Mouse (Mus musculus): ENCODE measurements around the gene Tesk1. TPM values are rescaled to one million over a fixed set of nuclear protein-coding genes. Genes with fewer than 3 reads are reported as not detected.

The Tesk1 gene
- total and polyA plus RNA-seq, 3 experiments = 1.9 to 6.0 (median 4.5) TPM

DNA sequence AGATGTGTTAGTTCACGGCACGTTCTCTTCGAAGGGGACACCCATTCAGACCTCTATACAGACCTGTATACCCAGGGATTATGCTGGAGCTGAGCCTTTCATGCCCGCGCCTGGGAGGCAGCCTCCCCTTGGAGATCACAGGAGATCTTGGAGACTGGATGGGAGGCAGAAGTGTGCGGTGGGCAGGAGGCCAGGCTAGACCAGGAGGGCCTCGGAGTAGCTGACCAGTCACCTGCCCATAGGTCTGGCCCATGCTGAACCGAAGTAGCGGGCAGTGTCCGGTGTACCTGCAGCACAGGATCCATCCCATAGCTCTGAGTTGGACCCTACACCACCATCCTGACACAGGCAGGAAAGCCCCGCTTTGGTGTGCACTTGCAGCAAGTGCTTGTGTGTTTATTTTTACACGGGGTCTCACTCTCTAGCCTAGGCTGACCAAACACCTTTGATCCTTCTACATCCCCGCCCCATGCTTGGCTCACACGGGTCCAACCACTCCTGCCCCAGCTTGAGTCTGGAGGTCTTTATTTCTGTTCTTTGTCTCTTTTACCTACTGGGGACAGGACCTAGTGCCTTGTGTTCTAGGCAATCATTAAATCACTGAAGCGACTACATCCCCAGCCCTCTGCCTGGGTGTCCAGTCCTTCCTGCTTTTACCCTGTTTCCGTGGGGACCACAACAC, 13.4 kb upstream of the Tesk1 start:
- Histone ChIP-seq H3K79me2 (replicated peaks; ENCODE audit: control insufficient read depth, extremely low read depth, insufficient read depth, poor library complexity, severe bottlenecking) (no peaks in the 10 kb centered on the region), H3K4me3 (replicated peaks in 1 of 3; ENCODE audit: low read depth in 2 of 3, low read length in 2 of 3, poor library complexity in 1 of 3) (no peak overlapping the region), H3K9me3 (replicated peaks; ENCODE audit: low read length) (no peaks in the 10 kb centered on the region), H3K9ac (ENCODE audit: insufficient read depth, low read depth) (no peak overlapping the region), H3K27ac (ENCODE audit: insufficient read depth, low read depth) (no peak overlapping the region), H3K36me3 (replicated peaks in 1 of 2; ENCODE audit: control insufficient read depth in 1 of 2, insufficient read depth in 1 of 2, low read length in 1 of 2) (no peaks in the 10 kb centered on the region), H3K4me2 (ENCODE audit: insufficient read depth, low read depth, poor library complexity, severe bottlenecking) (no peak overlapping the region), H3K27me3 (replicated peaks) (peaks cover 68% of the 10 kb centered on the region), H3K4me1 (ENCODE audit: control insufficient read depth in 1 of 2, insufficient read depth in 2 of 2) (peaks cover 0 to 26% of the 10 kb centered on the region in 2 experiments; a peak in 2 of 4 replicates)
- TF ChIP-seq NELFE (IDR thresholded peaks at IDR 0.05; ENCODE audit: low read depth, low read length) = no peak
- TF ChIP-seq MAX (IDR thresholded peaks at IDR 0.05; ENCODE audit: low read length) = no peak
- no peak for TF ChIP-seq NRF1 (IDR thresholded peaks at IDR 0.05; ENCODE audit: low read depth, low read length)
- no peak for TF ChIP-seq USF1 (IDR thresholded peaks at IDR 0.05; ENCODE audit: low read depth, low read length)
- no peak for TF ChIP-seq SIN3A (IDR thresholded peaks at IDR 0.05; ENCODE audit: low read length)
- no peak for TF ChIP-seq ZNF384 (IDR thresholded peaks at IDR 0.05; ENCODE audit: low read depth, low read length)
- no peak for TF ChIP-seq BHLHE40 (IDR thresholded peaks at IDR 0.05; ENCODE audit: low read depth, low read length)
- DNase-seq (ENCODE audit: extremely low read depth) = no peak
- in situ Hi-C loops (cut with MboI; ENCODE audit: low pct_ligation_motif_present, low pct_unique_long_range_greater_than_20kb, low sequenced_read_pairs) = no loop called here
- dilution Hi-C loops (cut with MboI; ENCODE audit: extremely low pct_ligation_motif_present, extremely low pct_unique_long_range_greater_than_20kb, low sequenced_read_pairs) = no loop called here

DNA sequence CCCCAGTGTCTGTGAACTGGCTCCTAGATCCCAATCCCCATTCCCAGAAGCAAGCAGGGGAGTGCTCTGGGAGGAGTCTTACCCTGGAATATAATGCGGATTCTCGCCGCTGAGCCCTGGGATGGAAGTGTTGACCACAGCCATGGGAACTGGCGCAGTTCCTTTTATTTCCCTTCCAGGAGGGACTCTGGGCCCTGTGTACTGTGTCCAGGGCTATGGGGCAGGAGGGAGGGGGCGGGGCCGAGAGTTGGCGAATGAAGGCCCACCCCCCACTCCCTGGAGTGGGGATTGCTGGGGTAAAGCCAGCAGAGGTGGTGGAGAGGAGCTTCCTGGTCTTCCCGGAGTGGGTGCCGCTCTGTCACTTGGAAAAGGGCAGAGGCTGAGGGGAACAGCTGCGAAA, 12.8 kb upstream of the Tesk1 start, which contains the start of gene Fam166b:
Fam166b (minus strand) TSS at position 189 of the 400 bp plus-strand sequence.
- peaks cover 63% of the 10 kb centered on the region for H3K27me3 ChIP-seq (replicated peaks)

DNA sequence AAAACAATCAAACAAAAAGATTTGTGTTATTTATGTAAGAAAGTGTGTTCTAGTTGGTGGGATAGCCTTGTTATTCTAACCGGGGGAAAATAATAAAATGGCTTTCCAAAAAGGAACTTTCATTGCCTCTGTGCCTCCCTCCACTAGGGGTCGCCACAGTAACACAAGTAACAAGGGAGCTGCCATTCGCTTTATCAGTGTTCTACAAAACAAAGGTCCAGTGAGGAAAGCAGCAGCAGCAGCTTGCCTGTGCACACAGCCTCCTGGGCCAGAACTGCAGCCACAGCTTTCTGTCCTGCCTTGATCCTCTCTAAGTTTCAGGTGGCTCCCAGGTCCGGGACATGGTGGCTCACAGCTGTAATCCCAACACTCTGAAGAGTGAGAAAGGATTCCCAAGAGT, 10.0 kb upstream of the Tesk1 start:
- no peak overlapping the region for H3K4me3 ChIP-seq (replicated peaks in 1 of 3; ENCODE audit: low read depth in 2 of 3, low read length in 2 of 3, poor library complexity in 1 of 3)
- no peak overlapping the region for H3K9ac ChIP-seq (ENCODE audit: insufficient read depth, low read depth)
- no peak overlapping the region for H3K4me2 ChIP-seq (ENCODE audit: insufficient read depth, low read depth, poor library complexity, severe bottlenecking)
- H3K36me3 ChIP-seq (replicated peaks in 1 of 2; ENCODE audit: control insufficient read depth in 1 of 2, insufficient read depth in 1 of 2, low read length in 1 of 2) = no peaks in the 10 kb centered on the region
- no peaks in the 10 kb centered on the region for H3K79me2 ChIP-seq (replicated peaks; ENCODE audit: control insufficient read depth, extremely low read depth, insufficient read depth, poor library complexity, severe bottlenecking)
- in situ Hi-C loops (cut with MboI; ENCODE audit: low pct_ligation_motif_present, low pct_unique_long_range_greater_than_20kb, low sequenced_read_pairs) (no loop called here), dilution Hi-C loops (cut with MboI; ENCODE audit: extremely low pct_ligation_motif_present, extremely low pct_unique_long_range_greater_than_20kb, low sequenced_read_pairs) (no loop called here)
- TF ChIP-seq RAD21 (IDR thresholded peaks at IDR 0.05; ENCODE audit: low read depth, low read length) (peak; percentile 96), MAZ (IDR thresholded peaks at IDR 0.05; ENCODE audit: low read depth, low read length) (no peak), NRF1 (IDR thresholded peaks at IDR 0.05; ENCODE audit: low read depth, low read length) (0 out of 2 replicates have a peak, but pooled peaks have one; percentile 11), CTCF (conservative IDR thresholded peaks at IDR 0.05 in 1 of 2, IDR thresholded peaks at IDR 0.05 in 1 of 2; ENCODE audit: low read depth in 2 of 2, low read length in 2 of 2) (peak; percentile 81 to 97), SMC3 (IDR thresholded peaks at IDR 0.05; ENCODE audit: low read depth, low read length) (peak; percentile 83), SIN3A (IDR thresholded peaks at IDR 0.05; ENCODE audit: low read length) (no peak), ZC3H11A (IDR thresholded peaks at IDR 0.05; ENCODE audit: low read depth, low read length) (peak; percentile 43; the same call in 1 of the 2 replicates)
- no peak overlapping the region for H3K27ac ChIP-seq (ENCODE audit: insufficient read depth, low read depth)
- peaks cover 36% of the 10 kb centered on the region for H3K27me3 ChIP-seq (replicated peaks)
- DNase-seq (ENCODE audit: extremely low read depth) = peak; percentile 88
- H3K9me3 ChIP-seq (replicated peaks; ENCODE audit: low read length) = no peaks in the 10 kb centered on the region
- H3K4me1 ChIP-seq (ENCODE audit: control insufficient read depth in 1 of 2, insufficient read depth in 2 of 2) = peaks cover 0 to 15% of the 10 kb centered on the region in 2 experiments; a peak in 2 of 4 replicates

More for the DNA sequence above, 12.8 kb upstream of the Tesk1 start, which contains the start of gene Fam166b:
- H3K9ac ChIP-seq (ENCODE audit: insufficient read depth, low read depth) = no peak within 1 kb of the TSS
- TF ChIP-seq MYC (IDR thresholded peaks at IDR 0.05; ENCODE audit: low read depth, low read length) = no peak
- H3K36me3 ChIP-seq (replicated peaks in 1 of 2; ENCODE audit: control insufficient read depth in 1 of 2, insufficient read depth in 1 of 2, low read length in 1 of 2) = no peaks in the 10 kb centered on the region
- no peaks in the 10 kb centered on the region for H3K79me2 ChIP-seq (replicated peaks; ENCODE audit: control insufficient read depth, extremely low read depth, insufficient read depth, poor library complexity, severe bottlenecking)
- H3K27ac ChIP-seq (ENCODE audit: insufficient read depth, low read depth) = no peak within 1 kb of the TSS
- H3K4me1 ChIP-seq (ENCODE audit: control insufficient read depth in 1 of 2, insufficient read depth in 2 of 2) = peaks cover 0 to 30% of the 10 kb centered on the region in 2 experiments; a peak in 2 of 4 replicates
- dilution Hi-C loops (cut with MboI; ENCODE audit: extremely low pct_ligation_motif_present, extremely low pct_unique_long_range_greater_than_20kb, low sequenced_read_pairs) = no loop called here
- H3K4me2 ChIP-seq (ENCODE audit: insufficient read depth, low read depth, poor library complexity, severe bottlenecking) = no peak within 1 kb of the TSS
- no peak within 1 kb of the TSS for H3K4me3 ChIP-seq (replicated peaks in 1 of 3; ENCODE audit: low read depth in 2 of 3, low read length in 2 of 3, poor library complexity in 1 of 3)
- in situ Hi-C loops (cut with MboI; ENCODE audit: low pct_ligation_motif_present, low pct_unique_long_range_greater_than_20kb, low sequenced_read_pairs) = no loop called here
- no peak for DNase-seq (ENCODE audit: extremely low read depth)
- H3K9me3 ChIP-seq (replicated peaks; ENCODE audit: low read length) = no peaks in the 10 kb centered on the region
